Mouse (Mus musculus) spleen, adult 2 months (tissue): ENCODE data around the gene Rab40c.

Source experiments
- CTCF ChIP-seq: fragments of 200-500 bp; IDR thresholded peaks from 2 replicates; pipeline ENCODE4 v1.5.1; 2011; ENCODE audit warnings: mild to moderate bottlenecking, inconsistent platforms; ENCODE audit not compliant: insufficient read depth, insufficient read length, insufficient replicate concordance; ENCODE audit errors: extremely low read depth
- POLR2A ChIP-seq: fragments of 200-500 bp; IDR thresholded peaks from 2 replicates; pipeline ENCODE4 v1.6.1; 2011; ENCODE audit warnings: low read depth, low read length, inconsistent platforms

DNA sequence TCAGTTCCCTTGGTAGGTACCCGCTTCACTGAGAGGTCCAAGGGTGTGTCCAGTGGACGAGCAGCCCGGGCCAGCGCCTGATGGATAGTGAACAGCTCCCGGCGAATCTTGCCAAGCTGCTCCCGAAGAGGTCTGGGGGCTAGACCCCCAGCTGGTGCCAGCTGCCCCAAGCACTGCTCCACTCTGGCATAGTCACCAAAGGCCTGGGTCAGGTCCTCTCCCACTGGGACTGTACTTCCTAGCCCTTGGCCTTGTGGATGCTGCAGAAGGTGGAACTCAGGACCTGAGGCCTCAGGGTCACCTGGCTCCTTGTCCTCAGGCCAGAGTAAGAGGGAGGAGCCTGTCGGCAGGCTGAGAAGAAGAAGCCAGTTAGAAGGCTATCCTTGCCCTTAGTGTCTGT lies 27.4 kb upstream of the Rab40c start:
- TF ChIP-seq CTCF (no peak), POLR2A (no peak)
